Mouse (Mus musculus) T-cell, adult 2 months (primary cell): Measurements from ENCODE around the gene Crls1.
A peak's percentile ranks its signal among the peaks of the same experiment; 100 is the strongest.

ENCODE experiments used
- DNase-seq: peaks from one replicate; pipeline ENCODE4 v3.0.0; 2022; ENCODE audit warnings: low spot score

The Crls1 gene

DNA sequence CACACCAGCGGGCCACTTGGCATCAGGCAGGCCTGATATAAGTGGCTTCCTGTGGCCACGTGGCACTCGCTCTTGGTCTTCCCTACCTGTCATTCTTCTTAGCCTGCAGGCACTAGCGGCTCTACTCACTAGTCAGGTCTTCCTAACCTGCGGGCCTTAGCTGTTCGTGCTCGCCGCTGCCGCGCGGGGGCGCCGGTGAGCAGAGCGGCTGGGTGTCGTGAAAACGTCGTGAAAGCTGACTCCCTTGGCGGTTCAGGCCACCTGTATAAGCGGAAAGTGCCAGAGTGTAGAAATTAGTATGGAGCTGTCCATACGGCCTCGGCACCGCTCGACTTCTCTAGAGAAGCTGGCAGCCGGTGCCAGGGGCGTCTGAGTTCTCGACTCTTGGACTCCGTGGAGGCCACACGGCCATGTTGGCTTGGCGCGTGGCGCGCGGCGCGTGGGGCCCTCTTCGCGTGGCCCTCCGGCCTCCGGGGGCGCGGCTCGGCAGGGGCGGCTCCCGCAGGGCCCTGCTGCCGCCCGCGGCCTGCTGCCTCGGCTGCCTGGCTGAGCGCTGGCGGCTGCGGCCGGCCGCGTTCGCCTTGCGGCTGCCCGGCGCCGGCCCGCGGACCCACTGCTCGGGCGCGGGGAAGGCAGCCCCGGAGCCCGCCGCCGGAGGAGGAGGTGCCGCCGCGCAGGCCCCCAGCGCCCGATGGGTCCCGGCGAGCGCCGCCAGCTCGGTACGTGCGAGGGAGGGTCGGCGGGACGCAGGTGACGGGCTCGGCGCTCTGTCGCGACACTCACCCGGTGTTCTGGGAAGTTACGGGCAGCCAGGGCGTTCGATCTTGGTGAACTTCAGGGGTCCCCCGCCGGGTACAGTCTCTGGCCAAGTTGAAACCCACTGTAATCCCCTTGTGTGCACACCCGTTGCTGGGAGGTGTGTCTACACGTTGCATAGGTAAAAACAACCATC is at the start of gene Crls1:
TSS of gene Crls1 (plus strand) at position 260 of the 952 bp plus-strand sequence.
- peak; percentile 97 for DNase-seq

- no peak for DNase-seq
Measured at GRCm38 (mm10) chr2:132802976-132803375, 43.5 kb upstream of the Crls1 start.

DNA sequence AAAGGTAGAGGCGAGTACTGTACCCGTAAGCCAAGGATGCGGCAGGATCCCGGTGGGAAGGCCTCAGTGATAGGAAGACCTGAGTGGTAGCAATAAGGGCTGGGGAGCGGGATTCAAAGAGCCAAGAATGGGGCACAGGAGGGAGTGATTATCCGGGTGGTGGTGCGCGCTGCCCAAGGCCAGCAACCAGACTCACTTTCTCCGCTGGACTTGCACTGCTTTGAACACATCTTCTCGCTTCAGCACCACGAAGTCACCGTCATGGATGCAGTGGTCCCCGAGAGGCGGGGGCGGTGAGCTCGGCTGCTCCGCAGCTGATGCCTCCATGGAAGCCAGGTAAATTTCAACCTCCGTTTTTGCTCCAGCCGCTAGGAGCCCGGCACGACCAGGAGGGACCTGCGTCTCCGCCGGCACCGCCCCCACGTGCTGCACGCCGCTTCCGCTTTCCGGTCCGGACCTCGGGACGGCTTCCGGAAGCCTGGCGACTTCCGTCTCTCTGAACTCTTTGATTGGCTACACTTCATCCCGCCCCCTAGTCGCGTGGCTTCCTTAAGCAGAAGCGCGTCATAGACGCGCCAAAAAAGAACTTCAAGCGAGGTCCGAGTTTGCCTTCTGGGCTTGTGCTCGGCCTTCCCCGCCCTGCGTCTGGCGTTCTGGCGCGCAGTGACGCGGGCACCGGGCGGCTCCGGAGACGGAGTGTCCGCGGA is 30.7 kb upstream of the Crls1 start, which contains the start of the genes Trmt6 and Mcm8:
TSS of gene Trmt6 (minus strand) at position 448 of the 707 bp plus-strand sequence.
TSS of gene Mcm8 (plus strand) at position 534 of the 707 bp plus-strand sequence.
- peak; percentile 94 for DNase-seq

DNA sequence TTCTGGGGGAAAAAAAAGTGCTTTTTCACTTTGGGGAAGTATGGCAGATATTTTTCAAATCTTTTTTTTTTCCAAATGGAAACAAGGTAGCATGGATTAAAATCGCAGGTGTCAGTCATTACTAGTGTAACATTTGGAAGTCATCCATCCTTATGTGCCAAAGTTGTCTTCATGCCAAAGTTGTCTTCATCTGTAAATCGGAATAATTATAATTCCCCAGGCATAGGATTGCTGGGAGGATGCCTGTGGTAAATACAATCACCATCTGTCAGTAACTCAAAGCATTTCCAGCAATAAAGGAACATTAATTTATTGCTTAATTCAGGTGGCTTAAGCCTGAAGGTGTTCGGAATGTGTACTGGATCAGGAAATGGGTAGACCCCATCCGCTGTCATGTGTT is 5.4 kb upstream of the Crls1 start:
- no peak for DNase-seq

- DNase-seq: no peak
Measured at GRCm38 (mm10) chr2:132847581-132847980, 1.1 kb downstream of the Crls1 start.

DNA sequence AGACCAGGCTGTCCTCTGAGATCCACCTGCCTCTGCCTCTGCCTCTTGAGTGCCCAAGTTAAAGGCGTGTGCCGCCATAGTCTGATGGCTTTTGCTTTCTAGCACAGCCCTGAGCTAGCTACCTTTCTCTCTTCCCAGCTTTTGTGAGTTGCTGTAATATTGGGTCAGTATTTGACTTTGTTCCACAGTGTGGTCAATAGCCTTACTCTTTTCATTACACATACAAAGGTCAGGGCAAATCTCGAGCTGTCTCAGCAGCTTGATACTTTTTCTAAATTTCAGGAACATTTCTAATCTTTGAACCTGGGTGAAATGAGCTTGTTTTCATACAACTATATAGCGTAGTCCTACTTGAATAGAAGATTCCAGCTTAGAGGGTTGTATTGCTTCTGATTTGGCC is 1.9 kb downstream of the Crls1 start:
- no peak for DNase-seq

DNA sequence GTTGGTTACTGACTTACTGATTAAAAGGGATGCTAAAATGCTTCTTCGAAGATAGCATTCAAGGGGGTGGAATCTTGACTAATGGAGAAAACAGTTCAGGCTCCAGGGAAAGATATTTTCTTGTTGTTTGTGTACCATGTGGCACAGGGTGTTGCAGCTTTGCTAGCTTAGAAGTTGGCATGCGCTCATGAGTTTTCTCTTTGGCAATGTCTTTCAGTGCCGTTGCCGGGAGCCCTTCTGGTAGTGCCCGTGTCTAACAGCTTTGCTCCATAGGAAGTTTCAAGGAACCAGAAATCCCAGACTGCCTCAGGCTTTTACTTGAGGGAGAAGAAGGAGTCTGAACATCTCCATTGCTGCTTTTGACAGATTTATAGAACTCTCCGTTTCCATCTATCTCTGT is 2.7 kb downstream of the Crls1 start:
- no peak for DNase-seq

- no peak for DNase-seq
Measured at GRCm38 (mm10) chr2:132853051-132853450, 6.6 kb downstream of the Crls1 start.

- no peak for DNase-seq
Measured at GRCm38 (mm10) chr2:132856333-132856732, 9.9 kb downstream of the Crls1 start.

- DNase-seq: no peak
Measured at GRCm38 (mm10) chr2:132860435-132860834, 14.0 kb downstream of the Crls1 start.

DNA sequence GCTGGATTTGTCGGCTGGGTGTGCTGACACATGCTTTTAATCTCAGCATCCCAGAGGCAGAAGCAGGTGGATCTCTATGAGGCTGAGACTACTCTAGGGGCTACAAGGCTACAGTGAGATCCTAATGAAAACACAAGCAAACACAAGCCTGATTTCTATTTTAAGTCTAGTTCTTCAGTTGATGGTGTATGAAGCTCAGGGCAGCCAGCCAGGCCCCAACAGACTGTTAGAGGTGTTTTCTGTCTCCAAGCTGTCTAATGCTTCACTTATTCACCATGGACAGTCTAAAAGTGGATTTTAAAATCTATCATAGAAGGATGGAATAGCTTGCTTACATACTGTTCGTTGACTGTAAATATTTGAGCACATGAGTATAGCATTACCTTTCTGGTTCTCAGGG is 15.0 kb downstream of the Crls1 start:
- no peak for DNase-seq

GRCm38 (mm10) chr2:132863325-132863724 is 16.9 kb downstream of the Crls1 start:
- no peak for DNase-seq

GRCm38 (mm10) chr2:132867521-132867920 is 21.1 kb downstream of the Crls1 start:
- no peak for DNase-seq

GRCm38 (mm10) chr2:132869682-132870081 is 23.2 kb downstream of the Crls1 start:
- DNase-seq: no peak

- no peak for DNase-seq
Measured at GRCm38 (mm10) chr2:132870286-132870685, 23.8 kb downstream of the Crls1 start.

GRCm38 (mm10) chr2:132871663-132872062 is 25.2 kb downstream of the Crls1 start:
- no peak for DNase-seq

- DNase-seq: no peak
Measured at GRCm38 (mm10) chr2:132873657-132874326, 27.3 kb downstream of the Crls1 start.

DNA sequence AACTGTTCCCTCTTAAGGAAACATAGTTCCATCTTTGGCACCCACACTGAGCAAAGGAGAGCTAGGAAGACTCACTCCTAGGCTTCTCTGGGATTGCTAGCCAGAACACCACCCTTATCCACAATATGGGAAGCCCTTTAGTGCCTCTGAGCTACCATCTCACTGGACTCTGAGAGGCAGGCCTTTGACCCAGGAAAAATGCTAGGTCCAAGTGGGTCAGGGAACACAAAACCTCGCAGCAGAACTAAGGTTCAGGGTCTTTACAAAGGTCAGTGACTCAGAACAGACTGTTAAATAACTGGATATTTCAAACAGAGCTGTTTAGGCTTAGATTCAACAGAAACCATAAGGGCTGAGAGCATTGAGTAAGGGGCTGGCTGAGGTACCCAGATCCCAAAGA is 30.5 kb downstream of the Crls1 start:
- DNase-seq: no peak

DNA sequence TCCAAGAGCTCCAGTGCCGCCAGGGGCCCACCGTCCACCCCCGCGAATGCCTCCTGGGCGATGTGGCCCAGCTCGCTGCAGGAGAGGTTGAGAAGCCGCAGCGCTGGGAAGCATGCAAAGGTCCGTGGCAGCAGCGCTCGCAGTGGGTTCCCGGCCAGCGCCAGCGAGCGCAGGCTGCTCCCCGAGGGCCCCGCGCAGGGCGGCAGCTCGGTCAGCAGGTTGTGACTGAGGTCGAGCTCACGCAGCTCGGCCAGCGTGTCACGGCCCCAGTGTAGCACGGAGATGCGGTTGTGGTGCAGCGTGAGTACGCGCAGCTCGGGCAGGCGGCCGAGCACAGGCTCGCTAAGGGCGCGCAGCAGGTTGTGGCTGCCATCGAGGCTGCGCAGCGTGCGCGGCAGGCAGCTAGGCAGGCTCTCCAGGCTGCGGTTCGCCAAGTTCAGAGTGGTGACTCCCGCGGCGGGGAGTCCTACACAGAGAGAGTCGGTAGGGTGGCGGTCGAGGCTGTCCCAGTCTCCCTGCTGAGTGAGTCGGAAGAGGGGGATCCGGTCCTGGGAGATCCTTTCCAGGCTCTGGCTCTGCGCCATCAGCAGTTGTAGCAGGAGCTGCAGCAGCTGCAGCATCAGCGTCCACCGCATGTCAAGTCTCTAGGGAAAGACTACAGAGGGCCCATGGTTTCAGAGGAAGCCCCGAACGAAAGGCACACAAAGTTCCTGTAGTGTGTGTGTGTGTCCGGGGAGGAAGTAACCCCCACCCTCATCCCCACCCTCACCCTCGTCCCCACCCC is 33.0 kb downstream of the Crls1 start:
- DNase-seq: peak; percentile 1

DNA sequence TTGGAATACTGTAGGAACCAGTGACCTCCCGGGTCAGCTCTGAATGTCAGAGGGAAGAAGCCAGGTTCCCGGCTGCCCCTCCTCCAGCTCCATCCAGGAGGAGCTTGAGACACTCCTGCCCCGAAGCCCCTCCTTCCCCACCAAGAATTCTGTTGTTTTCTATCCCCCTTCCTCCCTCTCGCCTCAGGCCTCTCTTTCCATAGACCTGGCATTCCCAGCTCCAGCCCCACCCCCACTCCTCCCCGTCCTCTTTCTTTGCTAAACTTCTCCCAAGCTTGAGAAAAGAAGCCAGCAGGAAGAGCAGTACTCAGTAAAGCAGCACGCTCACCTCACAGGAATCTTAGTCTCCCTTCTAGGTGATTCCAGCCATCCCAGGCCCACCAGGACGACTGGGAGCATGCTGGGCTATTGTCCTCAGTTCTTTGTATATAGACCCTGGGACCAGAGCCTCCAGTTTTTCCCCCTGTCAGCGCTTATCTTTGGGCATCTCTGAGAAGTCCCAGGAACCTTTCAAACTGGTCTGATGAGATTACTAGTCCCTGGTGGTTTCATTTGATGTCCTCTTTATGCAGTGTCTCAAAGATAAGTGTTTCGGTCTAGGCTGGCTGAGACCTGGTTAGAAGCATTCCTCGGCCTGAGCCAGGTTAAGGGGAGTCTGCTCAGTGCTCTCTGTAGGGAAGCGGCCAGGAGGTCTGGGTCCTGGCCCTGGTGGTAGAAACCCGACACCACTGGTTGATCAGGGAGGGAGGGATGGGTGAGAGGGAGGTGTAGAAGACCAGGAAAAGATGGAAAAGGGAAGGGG is 34.6 kb downstream of the Crls1 start, which contains the start of gene Lrrn4:
TSS of gene Lrrn4 (minus strand) at position 48 of the 802 bp plus-strand sequence.
- no peak for DNase-seq
